11 mouse cellular contexts compared by ENCODE assay signal in genomic region chr4:95377222-95378134, GRCm38 (mm10).
DNase-seq lines count a peak whose midpoint lies in the region; ATAC-seq lines count a peak whose summit lies in the region.
"Had no signal": no experiment of that assay in that cellular context is flagged by ENCODE, and none has a peak within 500 bp of the region (broad histone marks: within the 10 kb centered on the region; RNA-seq: fewer than 3 reads in every experiment).

No protein-coding gene starts in this region.

- 0 out of 2 replicates have a peak overlapping the region, but pooled peaks have one; percentile 3 for H3K9ac ChIP-seq in stomach, embryonic 16.5 days (ENCODE audit: low read length)

- no peaks in the 10 kb centered on the region for H3K9me3 ChIP-seq in stomach, embryonic 16.5 days (replicated peaks; ENCODE audit: control insufficient read depth, low read length)

- H3K27ac ChIP-seq in stomach, embryonic 16.5 days (ENCODE audit: low read length) = peak overlapping the region; percentile 89
- H3K27ac ChIP-seq: hindbrain, postnatal 0 days; macrophage had no signal

- WGBS in stomach, embryonic 16.5 days = 38% methylated on average over 9 of the region's 9 CpGs

- peak; percentile 71 for ATAC-seq in stomach, embryonic 16.5 days (ENCODE audit: insufficient read depth, low FRiP score)
- ATAC-seq in frontal cortex, adult (ENCODE audit: low TSS enrichment) = no peak
- ATAC-seq: hindbrain, postnatal 0 days had no signal

- peak; percentile 53 for DNase-seq in adrenal gland, postnatal 10 days
- DNase-seq in adrenal gland, adult 8-10 months = no peak
- peak; percentile 27 for DNase-seq in testis, postnatal 14 days (ENCODE audit: low spot score)
- no peak for DNase-seq in testis, postnatal 10 days (ENCODE audit: low spot score)
- DNase-seq in lung, adult 18-20 months = peak; percentile 77 to 87
- DNase-seq in yolk sac, embryonic 10.5 days (ENCODE audit: low spot score) = no peak
- DNase-seq: spleen, adult 18-20 months had no signal

- H3K4me1 ChIP-seq in stomach, embryonic 16.5 days (ENCODE audit: control insufficient read depth, insufficient read depth, low read length) = peaks cover 11% of the 10 kb centered on the region; the same call in 1 of the 2 replicates

- no peaks in the 10 kb centered on the region for H3K36me3 ChIP-seq in stomach, embryonic 16.5 days (ENCODE audit: control insufficient read depth, insufficient read depth, low read length)

- H3K4me3 ChIP-seq in stomach, embryonic 16.5 days (replicated peaks; ENCODE audit: low read length) = no peak overlapping the region

- H3K4me2 ChIP-seq in stomach, embryonic 16.5 days (ENCODE audit: low read depth, low read length) = no peak overlapping the region

- H3K27me3 ChIP-seq in stomach, embryonic 16.5 days (ENCODE audit: control insufficient read depth, insufficient read depth, low read length) = no peaks in the 10 kb centered on the region

Comparison
In these comparisons a context has a peak if more than half of its experiments do, and no peak if none do; other contexts are left out.
1. DNase-seq: peak in adrenal gland, postnatal 10 days (single experiment), testis, postnatal 14 days (single experiment) and lung, adult 18-20 months (2 of 2); none in adrenal gland, adult 8-10 months (single experiment), testis, postnatal 10 days (single experiment) and yolk sac, embryonic 10.5 days (single experiment).